Mouse (Mus musculus): ENCODE data around the gene Myt1l. TPM values are rescaled to one million over a fixed set of nuclear protein-coding genes. Genes with fewer than 3 reads are reported as not detected.
A peak's percentile ranks its signal among the peaks of the same experiment; 100 is the strongest.

Gene Myt1l
- total RNA-seq, 2 experiments from 2014 or later, result 4.5 to 6.7 TPM

GRCm38 (mm10) chr12:29809569-29810185, 281.5 kb downstream of the Myt1l start:
- no peak for DNase-seq (ENCODE audit: low spot score in 2 of 2)

- DNase-seq (ENCODE audit: low spot score in 2 of 2), result no peak
Observed at GRCm38 (mm10) chr12:29815466-29815865, 287.3 kb downstream of the Myt1l start.

- no peak for DNase-seq (ENCODE audit: low spot score in 2 of 2)
Observed at GRCm38 (mm10) chr12:29816130-29816529, 287.9 kb downstream of the Myt1l start.

- no peak for DNase-seq (ENCODE audit: low spot score in 2 of 2)
Observed at GRCm38 (mm10) chr12:29816761-29817160, 288.6 kb downstream of the Myt1l start.

- no peak for DNase-seq (ENCODE audit: low spot score in 2 of 2)
Observed at GRCm38 (mm10) chr12:29822216-29822615, 294.0 kb downstream of the Myt1l start.

- no peak for DNase-seq (ENCODE audit: low spot score in 2 of 2)
Observed at GRCm38 (mm10) chr12:29823766-29824417, 295.7 kb downstream of the Myt1l start.

GRCm38 (mm10) chr12:29830571-29830970, 302.4 kb downstream of the Myt1l start:
- DNase-seq (ENCODE audit: low spot score in 2 of 2), result no peak

- DNase-seq (ENCODE audit: low spot score in 2 of 2), result no peak
Observed at GRCm38 (mm10) chr12:29831356-29831755, 303.2 kb downstream of the Myt1l start.

- no peak for DNase-seq (ENCODE audit: low spot score in 2 of 2)
Observed at GRCm38 (mm10) chr12:29837301-29837791, 309.2 kb downstream of the Myt1l start.

GRCm38 (mm10) chr12:29838421-29838820, 310.2 kb downstream of the Myt1l start:
- no peak for DNase-seq (ENCODE audit: low spot score in 2 of 2)

- DNase-seq (ENCODE audit: low spot score in 2 of 2), result no peak
Observed at GRCm38 (mm10) chr12:29849936-29850335, 321.8 kb downstream of the Myt1l start.

- no peak for DNase-seq (ENCODE audit: low spot score in 2 of 2)
Observed at GRCm38 (mm10) chr12:29854151-29854585, 326.0 kb downstream of the Myt1l start.

- peak in 1 of 2 experiments; percentile 44 for DNase-seq (ENCODE audit: low spot score in 2 of 2)
Observed at GRCm38 (mm10) chr12:29855007-29855406, 326.8 kb downstream of the Myt1l start.

GRCm38 (mm10) chr12:29860986-29861385, 332.8 kb downstream of the Myt1l start:
- no peak for DNase-seq (ENCODE audit: low spot score in 2 of 2)

- DNase-seq (ENCODE audit: low spot score in 2 of 2), result no peak
Observed at GRCm38 (mm10) chr12:29868295-29868694, 340.1 kb downstream of the Myt1l start.

GRCm38 (mm10) chr12:29868781-29869180, 340.6 kb downstream of the Myt1l start:
- DNase-seq (ENCODE audit: low spot score in 2 of 2), result no peak

GRCm38 (mm10) chr12:29872156-29872815, 344.1 kb downstream of the Myt1l start:
- DNase-seq (ENCODE audit: low spot score in 2 of 2), result no peak

- DNase-seq (ENCODE audit: low spot score in 2 of 2), result no peak
Observed at GRCm38 (mm10) chr12:29873281-29873772, 345.1 kb downstream of the Myt1l start.

- DNase-seq (ENCODE audit: low spot score in 2 of 2), result no peak
Observed at GRCm38 (mm10) chr12:29877977-29878376, 349.8 kb downstream of the Myt1l start.

- peak; percentile 28 to 33 for DNase-seq (ENCODE audit: low spot score in 2 of 2)
Observed at GRCm38 (mm10) chr12:29882871-29883617, 354.9 kb downstream of the Myt1l start.

GRCm38 (mm10) chr12:29884376-29884775, 356.2 kb downstream of the Myt1l start:
- no peak for DNase-seq (ENCODE audit: low spot score in 2 of 2)
